Mouse (Mus musculus) forebrain, embryonic 12.5 days (tissue): Measurements from ENCODE around the gene Gria2. TPM values are rescaled to one million over a fixed set of nuclear protein-coding genes. Genes with fewer than 3 reads are reported as not detected.

Source experiments
- ATAC-seq: fragments of 200-750 bp; cut with Nextera tagmentation; 2 replicates; pipeline ENCODE4 v1.8.0; 2017; ENCODE audit warnings: moderate TSS enrichment; ENCODE audit not compliant: low FRiP score
- H3K27ac ChIP-seq: fragments of 300-500 bp; sonication (generic); 2 replicates; pipeline ENCODE4 v1.5.1; 2016; ENCODE audit warnings: mild to moderate bottlenecking
- H3K27me3 ChIP-seq: fragments of 300-500 bp; sonication (generic); 2 replicates; pipeline ENCODE4 v1.6.1; 2016; ENCODE audit warnings: mild to moderate bottlenecking
- H3K36me3 ChIP-seq: fragments of 300-500 bp; sonication (generic); replicated peaks from 2 replicates; pipeline ENCODE4 v1.6.1; 2016; ENCODE audit warnings: mild to moderate bottlenecking
- H3K4me1 ChIP-seq: fragments of 300-500 bp; sonication (generic); 2 replicates; pipeline ENCODE4 v1.6.1; 2016
- H3K4me2 ChIP-seq: fragments of 300-500 bp; sonication (generic); 2 replicates; pipeline ENCODE4 v1.6.1; 2016; ENCODE audit warnings: mild to moderate bottlenecking, moderate library complexity
- H3K4me3 ChIP-seq: fragments of 300-500 bp; sonication (generic); replicated peaks from 2 replicates; pipeline ENCODE4 v1.5.1; 2016; ENCODE audit warnings: mild to moderate bottlenecking
- H3K9ac ChIP-seq: fragments of 300-500 bp; sonication (generic); 2 replicates; pipeline ENCODE4 v1.6.1; 2016; ENCODE audit warnings: mild to moderate bottlenecking
- H3K9me3 ChIP-seq: fragments of 300-500 bp; sonication (generic); 2 replicates; pipeline ENCODE4 v1.6.1; 2016
- WGBS: fragments of 180-500 bp; shearing (Covaris S2); methylation state at CpG from one replicate; pipeline ENCODE4 v1.1.7; 2016; 5-methylcytosine and 5-hydroxymethylcytosine counted together
- polyA plus RNA-seq: library from polyadenylated mRNA; unstranded; fragments of >200 nt; fragmentation: Nextera tagmentation; extraction: Ambion mirVana; gene quantifications from 2 replicates; pipeline ENCODE4 v1.2.1, GENCODE M21; 2016

Gria2 gene
- polyA plus RNA-seq, 1 experiment from 2014 or later: 46.8 TPM

GRCm38 (mm10) chr3:80800995-80801826, 1.4 kb downstream of the Gria2 start:
- Histone ChIP-seq H3K27me3 (no peaks in the 10 kb centered on the region), H3K4me1 (peaks cover 11% of the 10 kb centered on the region), H3K9ac (peak overlapping the region; percentile 69), H3K27ac (peak overlapping the region; percentile 78), H3K9me3 (no peaks in the 10 kb centered on the region), H3K36me3 (no peaks in the 10 kb centered on the region), H3K4me2 (peak overlapping the region; percentile 80), H3K4me3 (peak overlapping the region; percentile 60)
- peak; percentile 69 for ATAC-seq
- WGBS: 6% methylated on average over 33 of the region's 33 CpGs

GRCm38 (mm10) chr3:80800299-80800994, 2.2 kb downstream of the Gria2 start:
- peak overlapping the region; percentile 80 for H3K4me2 ChIP-seq
- peak overlapping the region; percentile 78 for H3K27ac ChIP-seq
- peak; percentile 24 for ATAC-seq
- no peaks in the 10 kb centered on the region for H3K36me3 ChIP-seq
- peak overlapping the region; percentile 60 for H3K4me3 ChIP-seq
- H3K9me3 ChIP-seq: no peaks in the 10 kb centered on the region
- no peaks in the 10 kb centered on the region for H3K27me3 ChIP-seq
- H3K9ac ChIP-seq: peak overlapping the region; percentile 69
- 2% methylated on average over 29 of the region's 29 CpGs for WGBS
- peaks cover 11% of the 10 kb centered on the region for H3K4me1 ChIP-seq

GRCm38 (mm10) chr3:80797935-80798334, 4.7 kb downstream of the Gria2 start:
- no peaks in the 10 kb centered on the region for H3K27me3 ChIP-seq
- no peak overlapping the region for H3K4me3 ChIP-seq
- 54% methylated on average over 1 of the region's 1 CpGs for WGBS
- no peak for ATAC-seq
- peaks cover 6% of the 10 kb centered on the region for H3K4me1 ChIP-seq
- 0 out of 2 replicates have a peak overlapping the region, but pooled peaks have one; percentile 8 for H3K4me2 ChIP-seq
- H3K27ac ChIP-seq: no peak overlapping the region
- no peaks in the 10 kb centered on the region for H3K9me3 ChIP-seq
- no peaks in the 10 kb centered on the region for H3K36me3 ChIP-seq
- no peak overlapping the region for H3K9ac ChIP-seq

GRCm38 (mm10) chr3:80796764-80797163, 5.9 kb downstream of the Gria2 start:
- no peak overlapping the region for H3K4me3 ChIP-seq
- H3K9ac ChIP-seq: no peak overlapping the region
- no peaks in the 10 kb centered on the region for H3K36me3 ChIP-seq
- H3K4me1 ChIP-seq: peaks cover 5% of the 10 kb centered on the region
- no peaks in the 10 kb centered on the region for H3K27me3 ChIP-seq
- H3K4me2 ChIP-seq: no peak overlapping the region
- no peak overlapping the region for H3K27ac ChIP-seq
- H3K9me3 ChIP-seq: no peaks in the 10 kb centered on the region
- ATAC-seq: no peak

GRCm38 (mm10) chr3:80795284-80795683, 7.4 kb downstream of the Gria2 start:
- no peak for ATAC-seq
- 91% methylated on average over 2 of the region's 2 CpGs for WGBS
- no peak overlapping the region for H3K4me3 ChIP-seq

GRCm38 (mm10) chr3:80787116-80787744, 15.4 kb downstream of the Gria2 start:
- 91% methylated on average over 3 of the region's 3 CpGs for WGBS
- H3K27ac ChIP-seq: no peak overlapping the region

More at GRCm38 (mm10) chr3:80795284-80795683, 7.4 kb downstream of the Gria2 start:
- Histone ChIP-seq H3K9me3 (no peaks in the 10 kb centered on the region), H3K36me3 (no peaks in the 10 kb centered on the region), H3K27ac (no peak overlapping the region), H3K4me2 (no peak overlapping the region), H3K9ac (no peak overlapping the region), H3K27me3 (no peaks in the 10 kb centered on the region), H3K4me1 (peaks cover 4% of the 10 kb centered on the region)

GRCm38 (mm10) chr3:80781144-80781530, 21.5 kb downstream of the Gria2 start:
- Histone ChIP-seq H3K9me3 (no peaks in the 10 kb centered on the region), H3K27ac (no peak overlapping the region)

More at GRCm38 (mm10) chr3:80787116-80787744, 15.4 kb downstream of the Gria2 start:
- Histone ChIP-seq H3K9me3 (no peaks in the 10 kb centered on the region), H3K36me3 (no peaks in the 10 kb centered on the region), H3K27me3 (no peaks in the 10 kb centered on the region), H3K4me2 (no peak overlapping the region), H3K9ac (no peak overlapping the region), H3K4me3 (no peak overlapping the region), H3K4me1 (no peaks in the 10 kb centered on the region)
- no peak for ATAC-seq

GRCm38 (mm10) chr3:80780383-80781143, 22.1 kb downstream of the Gria2 start:
- no peak overlapping the region for H3K9ac ChIP-seq
- H3K36me3 ChIP-seq: no peaks in the 10 kb centered on the region
- no peak for ATAC-seq
- H3K4me2 ChIP-seq: no peak overlapping the region
- H3K27me3 ChIP-seq: no peaks in the 10 kb centered on the region
- H3K4me1 ChIP-seq: no peaks in the 10 kb centered on the region
- H3K9me3 ChIP-seq: no peaks in the 10 kb centered on the region
- no peak overlapping the region for H3K27ac ChIP-seq
- H3K4me3 ChIP-seq: no peak overlapping the region
- 90% methylated on average over 4 of the region's 4 CpGs for WGBS

More at GRCm38 (mm10) chr3:80781144-80781530, 21.5 kb downstream of the Gria2 start:
- no peaks in the 10 kb centered on the region for H3K4me1 ChIP-seq
- no peak for ATAC-seq
- H3K4me3 ChIP-seq: no peak overlapping the region
- no peak overlapping the region for H3K9ac ChIP-seq
- H3K36me3 ChIP-seq: no peaks in the 10 kb centered on the region
- no peak overlapping the region for H3K4me2 ChIP-seq
- no peaks in the 10 kb centered on the region for H3K27me3 ChIP-seq

- H3K9me3 ChIP-seq: no peaks in the 10 kb centered on the region
- no peaks in the 10 kb centered on the region for H3K27me3 ChIP-seq
- no peak overlapping the region for H3K4me3 ChIP-seq
- 70% methylated on average over 2 of the region's 2 CpGs for WGBS
- no peak for ATAC-seq
- no peak overlapping the region for H3K4me2 ChIP-seq
- H3K36me3 ChIP-seq: no peaks in the 10 kb centered on the region
- H3K4me1 ChIP-seq: no peaks in the 10 kb centered on the region
- no peak overlapping the region for H3K27ac ChIP-seq
- no peak overlapping the region for H3K9ac ChIP-seq
Measured at GRCm38 (mm10) chr3:80776628-80777027, 26.0 kb downstream of the Gria2 start.

- Histone ChIP-seq H3K4me3 (no peak overlapping the region), H3K4me1 (no peaks in the 10 kb centered on the region), H3K9me3 (no peaks in the 10 kb centered on the region), H3K9ac (no peak overlapping the region), H3K27ac (no peak overlapping the region), H3K4me2 (no peak overlapping the region), H3K27me3 (no peaks in the 10 kb centered on the region), H3K36me3 (no peaks in the 10 kb centered on the region)
- ATAC-seq: no peak
- WGBS: 91% methylated on average over 4 of the region's 4 CpGs
Measured at GRCm38 (mm10) chr3:80775971-80776370, 26.7 kb downstream of the Gria2 start.

GRCm38 (mm10) chr3:80774005-80774764, 28.4 kb downstream of the Gria2 start:
- H3K9me3 ChIP-seq: no peaks in the 10 kb centered on the region
- H3K4me3 ChIP-seq: no peak overlapping the region
- H3K9ac ChIP-seq: no peak overlapping the region
- 73% methylated on average over 4 of the region's 4 CpGs for WGBS
- H3K36me3 ChIP-seq: no peaks in the 10 kb centered on the region
- no peaks in the 10 kb centered on the region for H3K27me3 ChIP-seq
- H3K4me1 ChIP-seq: no peaks in the 10 kb centered on the region
- H3K27ac ChIP-seq: no peak overlapping the region
- H3K4me2 ChIP-seq: no peak overlapping the region
- no peak for ATAC-seq
